Mouse (Mus musculus): ENCODE data around the gene Foxj1.

DNA sequence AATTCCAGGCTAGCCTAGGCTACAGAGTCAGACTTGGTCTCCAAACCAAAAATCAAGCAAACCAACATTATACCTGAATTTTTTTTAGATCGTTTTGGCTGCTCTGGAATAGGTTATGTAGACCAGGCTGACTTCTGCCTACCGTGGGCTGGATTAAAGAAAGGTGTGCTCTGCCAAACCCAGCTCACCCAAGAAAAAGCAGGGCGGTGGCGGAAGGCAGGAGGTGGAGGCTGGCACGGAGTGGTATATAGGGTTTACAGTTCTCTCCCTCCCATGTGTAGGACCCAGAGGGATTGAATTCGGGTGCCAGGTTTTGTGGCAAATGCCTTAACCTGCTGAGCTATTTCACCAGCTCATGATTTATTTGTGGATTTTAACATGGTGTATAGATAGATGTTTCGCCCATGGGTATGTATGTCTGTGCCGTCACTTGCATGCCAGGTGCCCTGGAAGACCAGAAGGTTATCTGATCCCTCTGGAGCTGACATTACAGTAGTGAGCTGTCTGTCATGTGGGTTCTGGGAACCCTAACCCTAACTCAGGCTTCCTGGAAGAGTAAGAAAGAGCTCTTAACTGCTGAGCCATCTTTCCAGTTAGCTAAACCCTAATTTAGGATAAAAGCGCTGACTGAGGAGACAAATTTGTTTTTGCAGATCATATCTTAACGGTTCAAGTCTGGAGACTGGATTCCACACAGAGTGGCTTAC is 28.0 kb downstream of the Foxj1 start, which contains the start of gene Exoc7:
- TF ChIP-seq CTCF (IDR thresholded peaks at IDR 0.05; ENCODE audit: low read depth), result no peak
- no peak for TF ChIP-seq EP300 (IDR thresholded peaks at IDR 0.05; ENCODE audit: low read depth)
